Mouse (Mus musculus): ENCODE data around the gene Actn1. TPM values are rescaled to one million over a fixed set of nuclear protein-coding genes. Genes with fewer than 3 reads are reported as not detected.
A peak's percentile ranks its signal among the peaks of the same experiment; 100 is the strongest.
"Not testable (repeated sequence)": the region's sequence is repeated elsewhere in the genome, so short reads cannot be mapped to it uniquely, and the experiment has no call there.

Actn1 gene
- total and polyA plus RNA-seq, 3 experiments, result 2.7 to 13.2 (median 5.5) TPM

DNA sequence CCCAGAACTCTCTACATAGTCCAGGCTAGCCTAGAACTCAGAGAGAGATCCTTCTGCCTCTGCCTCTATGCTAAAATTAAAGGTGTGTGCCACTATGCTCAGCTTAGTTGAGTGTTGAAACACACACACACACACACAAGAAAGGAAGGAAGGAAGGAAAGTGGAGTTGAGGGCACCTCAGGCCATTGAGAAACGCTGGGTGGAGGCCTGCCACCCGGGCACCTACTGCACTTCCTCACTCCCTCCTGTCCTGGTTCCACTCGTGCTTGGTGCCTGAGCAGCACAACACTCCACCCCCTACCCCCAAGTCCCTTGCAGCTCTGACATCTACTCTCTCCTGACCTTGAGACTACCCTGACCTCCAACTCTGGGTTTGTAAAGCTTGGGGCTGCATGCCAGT, 29.6 kb upstream of the Actn1 start:
- Histone ChIP-seq H3K4me2 (ENCODE audit: insufficient read depth, low read depth, poor library complexity, severe bottlenecking) (no peak overlapping the region), H3K79me2 (replicated peaks; ENCODE audit: control insufficient read depth, extremely low read depth, insufficient read depth, poor library complexity, severe bottlenecking) (no peaks in the 10 kb centered on the region), H3K4me3 (replicated peaks in 1 of 3; ENCODE audit: low read depth in 2 of 3, low read length in 2 of 3, poor library complexity in 1 of 3) (no peak overlapping the region), H3K36me3 (replicated peaks in 1 of 2; ENCODE audit: control insufficient read depth in 1 of 2, insufficient read depth in 1 of 2, low read length in 1 of 2) (no peaks in the 10 kb centered on the region), H3K9me3 (replicated peaks; ENCODE audit: low read length) (no peaks in the 10 kb centered on the region), H3K27me3 (replicated peaks) (peaks cover 3% of the 10 kb centered on the region), H3K27ac (ENCODE audit: insufficient read depth, low read depth) (no peak overlapping the region), H3K4me1 (ENCODE audit: control insufficient read depth in 1 of 2, insufficient read depth in 2 of 2) (peaks cover 10 to 16% of the 10 kb centered on the region in 2 experiments; a peak in 3 of 4 replicates), H3K9ac (ENCODE audit: insufficient read depth, low read depth) (no peak overlapping the region)
- in situ Hi-C loops (cut with MboI; ENCODE audit: low pct_ligation_motif_present, low pct_unique_long_range_greater_than_20kb, low sequenced_read_pairs) (no loop called here), dilution Hi-C loops (cut with MboI; ENCODE audit: extremely low pct_ligation_motif_present, extremely low pct_unique_long_range_greater_than_20kb, low sequenced_read_pairs) (no loop called here)
- TF ChIP-seq NRF1 (IDR thresholded peaks at IDR 0.05; ENCODE audit: low read depth, low read length), result no peak
- no peak for TF ChIP-seq GABPA (IDR thresholded peaks at IDR 0.05; ENCODE audit: insufficient replicate concordance, low read depth, low read length)
- no peak for TF ChIP-seq POLR2AphosphoS2 (IDR thresholded peaks at IDR 0.05; ENCODE audit: low read depth, low read length)
- no peak for DNase-seq (ENCODE audit: extremely low read depth)

DNA sequence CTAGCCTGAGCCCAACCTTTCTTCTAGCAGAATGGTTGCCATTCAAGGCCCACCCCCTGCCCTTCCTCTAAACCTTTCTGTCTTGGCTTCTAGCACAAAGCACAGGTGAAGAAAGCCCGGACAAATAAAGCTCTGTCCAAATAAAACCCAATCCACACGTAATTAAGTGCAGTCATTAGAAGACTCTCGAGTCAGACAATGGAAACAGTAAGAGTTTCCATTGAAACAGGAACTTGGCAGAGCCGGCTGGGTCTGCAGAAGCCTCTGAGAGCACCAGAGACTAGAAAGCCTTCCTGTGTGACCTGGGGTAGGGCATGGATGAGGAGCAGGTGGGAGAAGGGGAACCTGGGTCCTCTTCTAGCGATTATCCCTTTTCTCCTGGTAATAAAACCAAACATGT, 25.7 kb upstream of the Actn1 start:
- no peak overlapping the region for H3K27ac ChIP-seq (ENCODE audit: insufficient read depth, low read depth)
- no peaks in the 10 kb centered on the region for H3K79me2 ChIP-seq (replicated peaks; ENCODE audit: control insufficient read depth, extremely low read depth, insufficient read depth, poor library complexity, severe bottlenecking)
- no peaks in the 10 kb centered on the region for H3K9me3 ChIP-seq (replicated peaks; ENCODE audit: low read length)
- H3K4me3 ChIP-seq (replicated peaks in 1 of 3; ENCODE audit: low read depth in 2 of 3, low read length in 2 of 3, poor library complexity in 1 of 3), result no peak overlapping the region
- H3K4me2 ChIP-seq (ENCODE audit: insufficient read depth, low read depth, poor library complexity, severe bottlenecking), result peak overlapping the region; percentile 9
- peaks cover 3% of the 10 kb centered on the region for H3K27me3 ChIP-seq (replicated peaks)
- in situ Hi-C loops (cut with MboI; ENCODE audit: low pct_ligation_motif_present, low pct_unique_long_range_greater_than_20kb, low sequenced_read_pairs) (no loop called here), dilution Hi-C loops (cut with MboI; ENCODE audit: extremely low pct_ligation_motif_present, extremely low pct_unique_long_range_greater_than_20kb, low sequenced_read_pairs) (no loop called here)
- H3K9ac ChIP-seq (ENCODE audit: insufficient read depth, low read depth), result no peak overlapping the region
- peak; percentile 69 for DNase-seq (ENCODE audit: extremely low read depth)
- H3K36me3 ChIP-seq (replicated peaks in 1 of 2; ENCODE audit: control insufficient read depth in 1 of 2, insufficient read depth in 1 of 2, low read length in 1 of 2), result no peaks in the 10 kb centered on the region
- peaks cover 10 to 25% of the 10 kb centered on the region in 2 experiments; a peak in 3 of 4 replicates for H3K4me1 ChIP-seq (ENCODE audit: control insufficient read depth in 1 of 2, insufficient read depth in 2 of 2)
- TF ChIP-seq BHLHE40 (IDR thresholded peaks at IDR 0.05; ENCODE audit: low read depth, low read length) (0 out of 2 replicates have a peak, but pooled peaks have one; percentile 37), JUND (conservative IDR thresholded peaks at IDR 0.05; ENCODE audit: low read depth, low read length) (peak; percentile 54; the same call in 1 of the 2 replicates), ELF1 (IDR thresholded peaks at IDR 0.05; ENCODE audit: low read depth, low read length) (no peak), ETS1 (conservative IDR thresholded peaks at IDR 0.05; ENCODE audit: low read depth, low read length) (no peak), MAZ (IDR thresholded peaks at IDR 0.05; ENCODE audit: low read depth, low read length) (no peak), USF2 (conservative IDR thresholded peaks at IDR 0.05; ENCODE audit: low read depth, low read length) (no peak), IRF4 (IDR thresholded peaks at IDR 0.05; ENCODE audit: low read depth, low read length) (peak; percentile 68), JUN (IDR thresholded peaks at IDR 0.05; ENCODE audit: insufficient read depth, low read depth, low read length) (peak; percentile 44; the same call in 1 of the 2 replicates), EP300 (IDR thresholded peaks at IDR 0.05; ENCODE audit: low read length) (peak; percentile 92)

DNA sequence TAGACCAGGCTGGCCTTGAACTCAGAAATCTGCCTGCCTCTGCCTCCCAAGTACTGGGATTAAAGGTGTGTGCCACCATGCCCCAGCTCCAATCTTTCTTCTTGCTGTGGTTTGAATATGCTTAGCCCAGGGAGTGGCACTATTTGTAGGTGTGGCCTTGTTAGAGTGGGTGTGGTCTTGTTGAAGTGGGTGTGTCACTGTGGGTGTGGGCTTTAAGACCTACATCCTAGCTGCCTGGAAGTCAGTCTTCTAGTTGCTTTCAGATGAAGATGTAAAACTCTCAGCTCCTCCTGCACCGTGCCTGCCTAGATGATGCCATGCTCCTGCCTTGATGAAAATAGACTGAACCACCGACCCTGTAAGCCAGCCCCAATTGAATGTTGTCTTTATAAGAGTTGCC, 24.1 kb upstream of the Actn1 start:
- H3K9me3 ChIP-seq (replicated peaks; ENCODE audit: low read length); H3K27ac ChIP-seq (ENCODE audit: insufficient read depth, low read depth); H3K4me2 ChIP-seq (ENCODE audit: insufficient read depth, low read depth, poor library complexity, severe bottlenecking); H3K27me3 ChIP-seq (replicated peaks); H3K9ac ChIP-seq (ENCODE audit: insufficient read depth, low read depth); dilution Hi-C loops (cut with MboI; ENCODE audit: extremely low pct_ligation_motif_present, extremely low pct_unique_long_range_greater_than_20kb, low sequenced_read_pairs); in situ Hi-C loops (cut with MboI; ENCODE audit: low pct_ligation_motif_present, low pct_unique_long_range_greater_than_20kb, low sequenced_read_pairs); H3K36me3 ChIP-seq (replicated peaks in 1 of 2; ENCODE audit: control insufficient read depth in 1 of 2, insufficient read depth in 1 of 2, low read length in 1 of 2); H3K79me2 ChIP-seq (replicated peaks; ENCODE audit: control insufficient read depth, extremely low read depth, insufficient read depth, poor library complexity, severe bottlenecking); H3K4me3 ChIP-seq (replicated peaks in 1 of 3; ENCODE audit: low read depth in 2 of 3, low read length in 2 of 3, poor library complexity in 1 of 3): not testable (repeated sequence)
- DNase-seq (ENCODE audit: extremely low read depth), result peak; percentile 26
- peaks cover 10 to 31% of the 10 kb centered on the region in 2 experiments; a peak in 3 of 4 replicates for H3K4me1 ChIP-seq (ENCODE audit: control insufficient read depth in 1 of 2, insufficient read depth in 2 of 2)
